Mouse (Mus musculus) megakaryocyte, embryonic 14.5 days (primary cell): ENCODE data around the gene Hoxa2.

Source experiments
- FLI1 ChIP-seq: IDR thresholded peaks from 2 replicates; pipeline ENCODE4 v1.6.1; 2012; ENCODE audit warnings: low read length, inconsistent platforms, mixed read lengths
- GATA1 ChIP-seq: IDR thresholded peaks from 3 replicates; pipeline ENCODE4 v1.6.1; 2012; ENCODE audit warnings: mixed read lengths, low read length, inconsistent platforms, borderline replicate concordance

GRCm38 (mm10) chr6:52203371-52204049, 38.9 kb upstream of the Hoxa2 start:
- TF ChIP-seq GATA1 (no peak), FLI1 (no peak)
